Comparison of ENCODE assay signal across 26 mouse cellular contexts in genomic region chr12:104748946-104749345, GRCm38 (mm10). TPM values are rescaled to one million over a fixed set of nuclear protein-coding genes. Genes with fewer than 3 reads are reported as not detected.
DNase-seq lines count a peak whose midpoint lies in the region; ATAC-seq lines count a peak whose summit lies in the region.
"Had no signal": no experiment of that assay in that cellular context is flagged by ENCODE, and none has a peak within 500 bp of the region (broad histone marks: within the 10 kb centered on the region; RNA-seq: fewer than 3 reads in every experiment).

No protein-coding gene starts in this region.

- H3K27me3 ChIP-seq in embryonic facial prominence, embryonic 12.5 days: no peaks in the 10 kb centered on the region
- no peaks in the 10 kb centered on the region for H3K27me3 ChIP-seq in embryonic facial prominence, embryonic 10.5 days (replicated peaks; ENCODE audit: low read depth, poor library complexity, severe bottlenecking)
- no peaks in the 10 kb centered on the region for H3K27me3 ChIP-seq in hindbrain, embryonic 14.5 days (ENCODE audit: control insufficient read depth, insufficient read depth, low read length)
- H3K27me3 ChIP-seq in hindbrain, embryonic 10.5 days (ENCODE audit: insufficient read depth, poor library complexity, severe bottlenecking): no peaks in the 10 kb centered on the region
- no peaks in the 10 kb centered on the region for H3K27me3 ChIP-seq in neural tube, embryonic 12.5 days (replicated peaks)
- H3K27me3 ChIP-seq in neural tube, embryonic 15.5 days (replicated peaks): no peaks in the 10 kb centered on the region
- H3K27me3 ChIP-seq: CH12.LX; heart, embryonic 12.5 days; liver, embryonic 15.5 days; Patski; stomach, embryonic 15.5 days had no signal

- no peaks in the 10 kb centered on the region for H3K9me3 ChIP-seq in embryonic facial prominence, embryonic 12.5 days
- no peaks in the 10 kb centered on the region for H3K9me3 ChIP-seq in embryonic facial prominence, embryonic 10.5 days
- no peaks in the 10 kb centered on the region for H3K9me3 ChIP-seq in hindbrain, embryonic 14.5 days (ENCODE audit: control insufficient read depth, low read length)
- no peaks in the 10 kb centered on the region for H3K9me3 ChIP-seq in hindbrain, embryonic 10.5 days
- H3K9me3 ChIP-seq in neural tube, embryonic 12.5 days: no peaks in the 10 kb centered on the region
- H3K9me3 ChIP-seq in neural tube, embryonic 15.5 days (replicated peaks): no peaks in the 10 kb centered on the region
- H3K9me3 ChIP-seq: forebrain, embryonic 10.5 days; G1E; heart, embryonic 12.5 days; liver, embryonic 15.5 days; stomach, embryonic 15.5 days had no signal

- no peak overlapping the region for H3K4me3 ChIP-seq in embryonic facial prominence, embryonic 12.5 days
- no peak overlapping the region for H3K4me3 ChIP-seq in embryonic facial prominence, embryonic 10.5 days
- no peak overlapping the region for H3K4me3 ChIP-seq in hindbrain, embryonic 14.5 days (replicated peaks; ENCODE audit: low read length)
- H3K4me3 ChIP-seq in hindbrain, embryonic 10.5 days: no peak overlapping the region
- H3K4me3 ChIP-seq in neural tube, embryonic 12.5 days: no peak overlapping the region
- no peak overlapping the region for H3K4me3 ChIP-seq in neural tube, embryonic 15.5 days (replicated peaks)
- H3K4me3 ChIP-seq: forebrain, embryonic 10.5 days; heart, embryonic 12.5 days; left cerebral cortex, adult 2 months; liver, embryonic 15.5 days; stomach, embryonic 15.5 days had no signal

- H3K4me2 ChIP-seq in embryonic facial prominence, embryonic 12.5 days (replicated peaks): 0 out of 2 replicates have a peak overlapping the region, but pooled peaks have one; percentile 83
- H3K4me2 ChIP-seq in hindbrain, embryonic 14.5 days (replicated peaks): no peak overlapping the region
- H3K4me2 ChIP-seq in neural tube, embryonic 12.5 days (replicated peaks): 0 out of 2 replicates have a peak overlapping the region, but pooled peaks have one; percentile 93
- 0 out of 2 replicates have a peak overlapping the region, but pooled peaks have one; percentile 91 for H3K4me2 ChIP-seq in neural tube, embryonic 15.5 days
- H3K4me2 ChIP-seq: liver, embryonic 15.5 days; stomach, embryonic 15.5 days had no signal

- no peak overlapping the region for H3K27ac ChIP-seq in embryonic facial prominence, embryonic 12.5 days
- no peak overlapping the region for H3K27ac ChIP-seq in embryonic facial prominence, embryonic 10.5 days (replicated peaks)
- no peak overlapping the region for H3K27ac ChIP-seq in hindbrain, embryonic 14.5 days
- H3K27ac ChIP-seq in hindbrain, embryonic 10.5 days: no peak overlapping the region
- no peak overlapping the region for H3K27ac ChIP-seq in neural tube, embryonic 12.5 days
- no peak overlapping the region for H3K27ac ChIP-seq in neural tube, embryonic 15.5 days (replicated peaks)
- H3K27ac ChIP-seq: forebrain, embryonic 10.5 days; left cerebral cortex, adult 2 months; liver, embryonic 15.5 days; stomach, embryonic 15.5 days had no signal

- H3K9ac ChIP-seq in embryonic facial prominence, embryonic 12.5 days: no peak overlapping the region
- H3K9ac ChIP-seq in hindbrain, embryonic 14.5 days: peak overlapping the region; percentile 97; the same call in 1 of the 2 replicates
- H3K9ac ChIP-seq in neural tube, embryonic 12.5 days: no peak overlapping the region
- no peak overlapping the region for H3K9ac ChIP-seq in neural tube, embryonic 15.5 days (replicated peaks)
- H3K9ac ChIP-seq: heart, embryonic 12.5 days; liver, embryonic 15.5 days; stomach, embryonic 15.5 days had no signal

- no peak for DNase-seq in embryonic facial prominence, embryonic 10.5 days (ENCODE audit: low spot score)
- DNase-seq in hindbrain, embryonic 14.5 days (ENCODE audit: low spot score): no peak
- DNase-seq in hindbrain, embryonic 10.5 days (ENCODE audit: low spot score): no peak
- no peak for DNase-seq in neural tube, embryonic 10.5 days (ENCODE audit: extremely low spot score, low spot score)
- no peak for DNase-seq in adrenal gland, adult (ENCODE audit: inconsistent age in 2 of 2, low spot score in 1 of 2)
- DNase-seq: adrenal gland, adult 8-10 months; cerebellum, adult 2 months; embryo, embryonic 11 days; kidney, adult 18-20 months; kidney, postnatal 4 days; liver; lung, postnatal 4 days; retina, postnatal 1 day; right cerebral cortex, postnatal 25 days; thymus, postnatal 36 days had no signal

- H3K4me1 ChIP-seq in embryonic facial prominence, embryonic 12.5 days: peaks cover 33% of the 10 kb centered on the region
- peaks cover 47% of the 10 kb centered on the region for H3K4me1 ChIP-seq in embryonic facial prominence, embryonic 10.5 days
- peaks cover 33% of the 10 kb centered on the region for H3K4me1 ChIP-seq in hindbrain, embryonic 14.5 days (replicated peaks; ENCODE audit: control insufficient read depth, insufficient read depth, low read length)
- H3K4me1 ChIP-seq in hindbrain, embryonic 10.5 days (replicated peaks): peaks cover 57% of the 10 kb centered on the region
- H3K4me1 ChIP-seq in neural tube, embryonic 12.5 days: peaks cover 32% of the 10 kb centered on the region
- peaks cover 50% of the 10 kb centered on the region for H3K4me1 ChIP-seq in neural tube, embryonic 15.5 days

- H3K36me3 ChIP-seq in embryonic facial prominence, embryonic 12.5 days: 0 out of 2 replicates have a peak, but pooled peaks cover 4% of the 10 kb centered on the region
- H3K36me3 ChIP-seq in embryonic facial prominence, embryonic 10.5 days (replicated peaks): peaks cover 29% of the 10 kb centered on the region
- peaks cover 2% of the 10 kb centered on the region; the same call in 1 of the 2 replicates for H3K36me3 ChIP-seq in hindbrain, embryonic 14.5 days (replicated peaks; ENCODE audit: control insufficient read depth, insufficient read depth)
- H3K36me3 ChIP-seq in hindbrain, embryonic 10.5 days: peaks cover 25% of the 10 kb centered on the region
- 0 out of 2 replicates have a peak, but pooled peaks cover 6% of the 10 kb centered on the region for H3K36me3 ChIP-seq in neural tube, embryonic 12.5 days
- no peaks in the 10 kb centered on the region for H3K36me3 ChIP-seq in neural tube, embryonic 15.5 days
- H3K36me3 ChIP-seq: stomach, embryonic 15.5 days had no signal

- no peak for ATAC-seq in embryonic facial prominence, embryonic 12.5 days (ENCODE audit: insufficient number of reproducible peaks, insufficient read depth, low FRiP score, low TSS enrichment)
- ATAC-seq in hindbrain, embryonic 14.5 days (ENCODE audit: low FRiP score): no peak
- ATAC-seq in neural tube, embryonic 12.5 days (ENCODE audit: low FRiP score, low read depth): no peak
- ATAC-seq in neural tube, embryonic 15.5 days (ENCODE audit: low FRiP score): no peak
- ATAC-seq: Patski had no signal

- WGBS in embryonic facial prominence, embryonic 12.5 days: 91% methylated on average over 2 of the region's 2 CpGs
- WGBS in embryonic facial prominence, embryonic 10.5 days: 88% methylated on average over 2 of the region's 2 CpGs
- 89% methylated on average over 2 of the region's 2 CpGs for WGBS in hindbrain, embryonic 14.5 days
- 97% methylated on average over 2 of the region's 2 CpGs for WGBS in hindbrain, embryonic 10.5 days
- WGBS in neural tube, embryonic 12.5 days: 93% methylated on average over 2 of the region's 2 CpGs
- 89% methylated on average over 2 of the region's 2 CpGs for WGBS in neural tube, embryonic 15.5 days

RNA-seq across cellular contexts. Expression of gene Dicer1, which starts 2.8 kb away (rescaled TPM):
- 58.0 and 60.0 TPM in 2 replicates for polyA plus RNA-seq in embryonic facial prominence, embryonic 12.5 days (2016; fragmentation: Nextera tagmentation; extraction: Ambion mirVana)
- polyA plus RNA-seq in embryonic facial prominence, embryonic 10.5 days (2016; fragmentation: Nextera tagmentation; extraction: Ambion mirVana): 52.6 and 54.6 TPM in 2 replicates
- 28.0 and 36.7 TPM in 2 replicates for polyA plus RNA-seq in hindbrain, embryonic 14.5 days (2014; fragmentation: Nextera tagmentation; extraction: Ambion mirVana)
- 39.1 and 40.5 TPM in 2 replicates for polyA plus RNA-seq in hindbrain, embryonic 10.5 days (2016; fragmentation: Nextera tagmentation; extraction: Ambion mirVana)
- polyA plus RNA-seq in neural tube, embryonic 12.5 days (2016; fragmentation: Nextera tagmentation; extraction: Ambion mirVana): 53.2 and 55.4 TPM in 2 replicates
- polyA plus RNA-seq in neural tube, embryonic 15.5 days (2015; fragmentation: Nextera tagmentation; extraction: Ambion mirVana): 34.5 and 36.5 TPM in 2 replicates
